Mouse (Mus musculus): Measurements from ENCODE around the gene Smcr8. TPM values are rescaled to one million over a fixed set of nuclear protein-coding genes. Genes with fewer than 3 reads are reported as not detected.

Gene Smcr8
- total RNA-seq, 1 experiment, result 23.1 TPM

GRCm38 (mm10) chr11:60828903-60829302 is 51.6 kb downstream of the Smcr8 start:
- Histone ChIP-seq H3K27ac (ENCODE audit: insufficient read depth, low read depth, low read length, poor library complexity, severe bottlenecking) (no peak overlapping the region), H3K9me3 (ENCODE audit: control insufficient read depth, insufficient read depth, low read depth, low read length) (no peaks in the 10 kb centered on the region), H3K36me3 (ENCODE audit: control insufficient read depth, insufficient read depth, low read length, poor library complexity, severe bottlenecking) (no peaks in the 10 kb centered on the region; the same call in 1 of the 2 replicates), H3K4me3 (ENCODE audit: insufficient read depth in 1 of 2, low read depth in 1 of 2, low read length in 2 of 2, poor library complexity in 1 of 2, severe bottlenecking in 1 of 2) (no peak overlapping the region), H3K9ac (ENCODE audit: insufficient read depth, low read depth, low read length, poor library complexity, severe bottlenecking) (no peak overlapping the region), H3K4me1 (ENCODE audit: control insufficient read depth in 2 of 2, insufficient read depth in 2 of 2, low read length in 2 of 2, poor library complexity in 1 of 2) (peaks cover 0 to 2% of the 10 kb centered on the region in 2 experiments; a peak in 1 of 4 replicates)
- in situ Hi-C loops (cut with MboI; ENCODE audit: low sequenced_read_pairs in 2 of 2, unreplicated experiment in 2 of 2), result no loop called here
- no peak for DNase-seq (ENCODE audit: low read depth, low spot score)
- no peak for TF ChIP-seq CHD2 (IDR thresholded peaks at IDR 0.05; ENCODE audit: low read depth, low read length)
- TF ChIP-seq MAFK (IDR thresholded peaks at IDR 0.05; ENCODE audit: insufficient read depth, low read depth, low read length), result no peak
- TF ChIP-seq HCFC1 (IDR thresholded peaks at IDR 0.05; ENCODE audit: borderline replicate concordance, insufficient read depth, low read length), result no peak
- TF ChIP-seq ZC3H11A (IDR thresholded peaks at IDR 0.05; ENCODE audit: borderline replicate concordance, low read depth, low read length), result no peak
- TF ChIP-seq ZNF384 (IDR thresholded peaks at IDR 0.05; ENCODE audit: low read depth, low read length), result no peak

- Histone ChIP-seq H3K9ac (ENCODE audit: insufficient read depth, low read depth, low read length, poor library complexity, severe bottlenecking) (peak within 1 kb of the TSS; percentile 96), H3K27ac (ENCODE audit: insufficient read depth, low read depth, low read length, poor library complexity, severe bottlenecking) (peak within 1 kb of the TSS; percentile 91), H3K4me3 (ENCODE audit: insufficient read depth in 1 of 2, low read depth in 1 of 2, low read length in 2 of 2, poor library complexity in 1 of 2, severe bottlenecking in 1 of 2) (peak within 1 kb of the TSS; percentile 90 to 92), H3K36me3 (ENCODE audit: control insufficient read depth, insufficient read depth, low read length, poor library complexity, severe bottlenecking) (no peaks in the 10 kb centered on the region; the same call in 1 of the 2 replicates), H3K9me3 (ENCODE audit: control insufficient read depth, insufficient read depth, low read depth, low read length) (no peaks in the 10 kb centered on the region), H3K4me1 (ENCODE audit: control insufficient read depth in 2 of 2, insufficient read depth in 2 of 2, low read length in 2 of 2, poor library complexity in 1 of 2) (peaks cover 0 to 2% of the 10 kb centered on the region in 2 experiments; a peak in 1 of 4 replicates)
- in situ Hi-C loops (cut with MboI; ENCODE audit: low sequenced_read_pairs in 2 of 2, unreplicated experiment in 2 of 2), result no loop called here
- TF ChIP-seq MAFK (IDR thresholded peaks at IDR 0.05; ENCODE audit: insufficient read depth, low read depth, low read length) (no peak), ZC3H11A (IDR thresholded peaks at IDR 0.05; ENCODE audit: borderline replicate concordance, low read depth, low read length) (no peak), ZNF384 (IDR thresholded peaks at IDR 0.05; ENCODE audit: low read depth, low read length) (peak; percentile 56; the same call in 1 of the 2 replicates), HCFC1 (IDR thresholded peaks at IDR 0.05; ENCODE audit: borderline replicate concordance, insufficient read depth, low read length) (peak; percentile 73; the same call in 1 of the 2 replicates), CHD2 (IDR thresholded peaks at IDR 0.05; ENCODE audit: low read depth, low read length) (peak; percentile 74; the same call in 1 of the 2 replicates)
- peak; percentile 90 for DNase-seq (ENCODE audit: low read depth, low spot score)
Measured at GRCm38 (mm10) chr11:60830433-60831052, 53.2 kb downstream of the Smcr8 start, which contains the start of gene Dhrs7b. Dhrs7b (plus strand) TSS chr11:60830631.

GRCm38 (mm10) chr11:60836897-60837296 is 59.6 kb downstream of the Smcr8 start:
- DNase-seq (ENCODE audit: low read depth, low spot score), result no peak
- Histone ChIP-seq H3K4me1 (ENCODE audit: control insufficient read depth in 2 of 2, insufficient read depth in 2 of 2, low read length in 2 of 2, poor library complexity in 1 of 2) (peaks cover 0 to 12% of the 10 kb centered on the region in 2 experiments; a peak in 2 of 4 replicates), H3K27ac (ENCODE audit: insufficient read depth, low read depth, low read length, poor library complexity, severe bottlenecking) (no peak overlapping the region), H3K9me3 (ENCODE audit: control insufficient read depth, insufficient read depth, low read depth, low read length) (no peaks in the 10 kb centered on the region), H3K9ac (ENCODE audit: insufficient read depth, low read depth, low read length, poor library complexity, severe bottlenecking) (no peak overlapping the region; the same call in 1 of the 2 replicates), H3K4me3 (ENCODE audit: insufficient read depth in 1 of 2, low read depth in 1 of 2, low read length in 2 of 2, poor library complexity in 1 of 2, severe bottlenecking in 1 of 2) (no peak overlapping the region), H3K36me3 (ENCODE audit: control insufficient read depth, insufficient read depth, low read length, poor library complexity, severe bottlenecking) (no peaks in the 10 kb centered on the region; the same call in 1 of the 2 replicates)
- TF ChIP-seq CHD2 (IDR thresholded peaks at IDR 0.05; ENCODE audit: low read depth, low read length), result no peak
- TF ChIP-seq HCFC1 (IDR thresholded peaks at IDR 0.05; ENCODE audit: borderline replicate concordance, insufficient read depth, low read length), result no peak
- TF ChIP-seq MAFK (IDR thresholded peaks at IDR 0.05; ENCODE audit: insufficient read depth, low read depth, low read length), result no peak
- no peak for TF ChIP-seq ZNF384 (IDR thresholded peaks at IDR 0.05; ENCODE audit: low read depth, low read length)
- TF ChIP-seq ZC3H11A (IDR thresholded peaks at IDR 0.05; ENCODE audit: borderline replicate concordance, low read depth, low read length), result no peak
- in situ Hi-C loops (cut with MboI; ENCODE audit: low sequenced_read_pairs in 2 of 2, unreplicated experiment in 2 of 2), result no loop called here

Other genes with a start within 250 kb of the Smcr8 start
- 23.4 and 27.6 TPM in 2 replicates for gene Alkbh5, start 241.1 kb upstream of the Smcr8 start, total RNA-seq (2012; rRNA removed)
- 25.5 and 33.0 TPM in 2 replicates for gene Llgl1, start 77.8 kb upstream of the Smcr8 start, total RNA-seq (2012; rRNA removed)
- 53.3 and 55.3 TPM in 2 replicates for gene Flii, start 50.3 kb upstream of the Smcr8 start, total RNA-seq (2012; rRNA removed)
- gene Mief2, start 49.1 kb upstream of the Smcr8 start, total RNA-seq (2012; rRNA removed), result 24.8 and 39.2 TPM in 2 replicates
- gene Top3a, start 159 bp upstream of the Smcr8 start, total RNA-seq (2012; rRNA removed), result 19.7 and 20.0 TPM in 2 replicates
- 103 and 115 TPM in 2 replicates for gene Shmt1, start 34.2 kb downstream of the Smcr8 start, total RNA-seq (2012; rRNA removed)
- 102 and 142 TPM in 2 replicates for gene Dhrs7b, start 53.1 kb downstream of the Smcr8 start, total RNA-seq (2012; rRNA removed)
- gene Tmem11, start 101.7 kb downstream of the Smcr8 start, total RNA-seq (2012; rRNA removed), result 42.6 and 50.0 TPM in 2 replicates
- gene Natd1, start 137.2 kb downstream of the Smcr8 start, total RNA-seq (2012; rRNA removed), result 11.0 and 14.6 TPM in 2 replicates
- 26.9 and 30.3 TPM in 2 replicates for gene Map2k3, start 154.5 kb downstream of the Smcr8 start, total RNA-seq (2012; rRNA removed)
- 4.0 and 5.9 TPM in 2 replicates for gene Kcnj12, start 245.0 kb downstream of the Smcr8 start, total RNA-seq (2012; rRNA removed)

Measured in ES-E14 (cell line).